Mouse (Mus musculus): ENCODE results near the gene Gramd1a.

The Gramd1a gene

GRCm38 (mm10) chr7:31151301-31152241, 4.1 kb downstream of the Gramd1a start:
- peak; percentile 72 for DNase-seq (ENCODE audit: extremely low spot score, low spot score)

GRCm38 (mm10) chr7:31150566-31151300, 5.0 kb downstream of the Gramd1a start:
- peak; percentile 86 for DNase-seq (ENCODE audit: extremely low spot score, low spot score)

GRCm38 (mm10) chr7:31149751-31150565, 5.7 kb downstream of the Gramd1a start:
- peak; percentile 58 for DNase-seq (ENCODE audit: extremely low spot score, low spot score)

DNA sequence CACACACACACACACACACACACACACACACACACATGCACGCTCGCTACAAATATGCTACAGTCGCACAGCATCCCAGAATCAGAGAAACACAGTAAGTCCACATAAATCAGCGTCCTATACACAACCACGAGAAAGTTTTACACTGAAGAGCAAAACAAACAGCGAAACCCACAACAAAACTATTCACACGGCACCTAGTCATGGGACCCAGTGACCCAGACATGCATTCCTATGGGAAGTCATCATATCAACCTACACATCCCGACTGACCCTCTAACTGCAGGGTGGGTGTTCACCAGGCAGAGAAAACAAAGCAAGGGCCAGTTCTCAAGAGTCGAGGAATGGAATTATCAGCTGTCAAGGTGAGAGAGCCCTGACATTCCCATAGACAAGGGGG, 6.4 kb downstream of the Gramd1a start:
- DNase-seq (ENCODE audit: extremely low spot score, low spot score) = no peak

- peak; percentile 59 for DNase-seq (ENCODE audit: extremely low spot score, low spot score)
Observed at GRCm38 (mm10) chr7:31148756-31149155, 6.9 kb downstream of the Gramd1a start.

DNA sequence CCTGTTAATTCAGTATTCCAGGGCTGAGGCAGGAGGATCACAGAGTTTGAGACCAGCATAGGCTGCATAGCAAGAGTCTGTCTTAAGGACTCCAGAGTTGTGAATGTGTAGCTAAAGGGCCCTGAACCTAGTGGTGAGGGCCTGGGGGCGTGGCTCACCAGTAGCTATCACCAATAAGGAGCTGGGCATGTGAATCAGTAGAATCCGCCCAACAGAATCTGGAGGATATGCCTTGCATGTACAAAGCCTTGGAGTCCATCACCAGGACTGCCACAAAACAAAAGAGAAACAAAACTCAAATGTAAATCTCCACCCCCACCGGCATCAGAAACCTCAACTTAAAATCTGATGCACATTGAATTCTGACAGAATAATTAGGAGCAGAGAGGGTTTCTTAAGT, 7.6 kb downstream of the Gramd1a start:
- DNase-seq (ENCODE audit: extremely low spot score, low spot score) = no peak

GRCm38 (mm10) chr7:31145596-31146160, 10.0 kb downstream of the Gramd1a start:
- DNase-seq (ENCODE audit: extremely low spot score, low spot score) = no peak

DNA sequence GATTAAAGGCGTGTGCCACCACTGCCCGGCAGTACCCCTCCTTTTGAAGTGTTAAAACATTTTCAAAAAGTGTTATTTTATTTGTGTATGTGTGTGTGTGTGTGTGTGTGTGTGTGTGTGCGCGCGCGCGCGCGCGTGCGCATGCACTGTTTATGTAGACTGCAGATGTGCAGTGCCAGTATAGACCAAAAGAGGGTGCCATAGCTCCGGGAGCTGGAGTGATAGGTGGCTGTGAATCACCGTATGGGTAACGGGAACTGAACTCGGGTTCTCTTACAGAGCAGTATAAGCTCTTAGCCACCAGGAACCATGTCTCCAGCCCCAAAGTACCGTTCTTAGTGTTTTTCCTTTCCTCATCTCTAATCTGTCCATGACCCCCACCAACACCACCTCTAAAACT, 10.8 kb downstream of the Gramd1a start:
- no peak for DNase-seq (ENCODE audit: extremely low spot score, low spot score)

DNA sequence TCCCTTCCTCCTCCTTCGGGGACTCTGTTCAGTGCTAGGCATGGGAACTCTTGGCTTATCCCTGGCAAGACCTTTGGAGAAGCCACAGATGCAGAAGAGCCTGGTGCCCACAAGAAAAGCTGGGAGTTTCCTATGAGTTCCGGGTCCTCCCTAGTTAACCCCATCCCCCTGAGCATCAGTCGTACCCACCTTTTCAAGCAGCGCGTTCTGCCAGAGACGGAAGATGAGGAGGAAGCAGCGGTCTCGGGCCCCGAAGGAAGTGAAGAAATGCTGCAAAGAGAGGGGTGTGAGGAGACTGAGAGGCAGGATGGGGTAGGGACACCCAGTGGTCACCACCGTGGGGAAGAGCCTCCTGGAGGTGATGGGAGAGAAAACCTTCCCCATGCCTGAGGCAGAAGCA, 14.8 kb downstream of the Gramd1a start:
- DNase-seq (ENCODE audit: extremely low spot score, low spot score) = no peak

- DNase-seq (ENCODE audit: extremely low spot score, low spot score) = no peak
Observed at GRCm38 (mm10) chr7:31140302-31140701, 15.4 kb downstream of the Gramd1a start.

DNA sequence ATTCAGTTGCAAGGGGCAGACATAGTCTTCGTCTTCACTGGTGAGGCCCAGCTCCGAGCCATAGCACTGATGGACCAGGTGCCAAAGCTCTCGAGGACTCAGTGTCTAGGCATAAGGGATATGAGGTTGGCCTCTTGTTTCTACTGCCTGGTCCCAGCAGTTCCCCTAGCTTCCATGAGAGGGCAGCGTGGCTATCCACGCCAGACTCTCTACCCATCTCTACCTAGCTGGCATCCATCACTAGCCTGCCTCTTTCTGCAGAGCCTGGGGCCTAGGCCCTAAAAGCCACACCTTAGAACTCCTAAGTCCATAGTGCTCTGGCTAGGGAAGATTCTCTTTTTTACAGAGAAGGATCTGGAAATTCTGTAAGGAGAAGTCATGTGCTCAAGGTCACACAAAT, 15.9 kb downstream of the Gramd1a start:
- DNase-seq (ENCODE audit: extremely low spot score, low spot score) = peak; percentile 48

- DNase-seq (ENCODE audit: extremely low spot score, low spot score) = no peak
Observed at GRCm38 (mm10) chr7:31135717-31136116, 20.0 kb downstream of the Gramd1a start.

GRCm38 (mm10) chr7:31131866-31132265, 23.8 kb downstream of the Gramd1a start:
- DNase-seq (ENCODE audit: extremely low spot score, low spot score) = no peak

DNA sequence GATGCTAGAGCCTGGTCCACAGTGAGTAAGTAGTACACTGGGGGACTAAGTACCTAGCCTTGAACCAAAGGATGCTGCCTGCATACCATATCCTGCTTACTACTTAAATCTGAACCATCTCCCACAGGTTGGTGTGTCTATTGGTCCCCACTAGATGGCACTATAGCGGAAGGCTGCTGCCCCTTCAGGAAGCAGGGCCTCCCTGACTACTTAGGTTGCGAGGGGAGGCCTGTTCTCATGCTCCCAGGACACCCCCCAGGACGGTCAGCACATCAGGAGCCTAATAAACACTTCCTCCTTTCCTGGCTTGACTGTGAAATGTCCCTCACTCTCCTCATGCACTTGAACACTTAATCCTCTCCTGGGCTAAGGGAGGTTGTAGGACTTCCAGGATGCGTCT, 24.9 kb downstream of the Gramd1a start:
- peak; percentile 50 for DNase-seq (ENCODE audit: extremely low spot score, low spot score)

DNA sequence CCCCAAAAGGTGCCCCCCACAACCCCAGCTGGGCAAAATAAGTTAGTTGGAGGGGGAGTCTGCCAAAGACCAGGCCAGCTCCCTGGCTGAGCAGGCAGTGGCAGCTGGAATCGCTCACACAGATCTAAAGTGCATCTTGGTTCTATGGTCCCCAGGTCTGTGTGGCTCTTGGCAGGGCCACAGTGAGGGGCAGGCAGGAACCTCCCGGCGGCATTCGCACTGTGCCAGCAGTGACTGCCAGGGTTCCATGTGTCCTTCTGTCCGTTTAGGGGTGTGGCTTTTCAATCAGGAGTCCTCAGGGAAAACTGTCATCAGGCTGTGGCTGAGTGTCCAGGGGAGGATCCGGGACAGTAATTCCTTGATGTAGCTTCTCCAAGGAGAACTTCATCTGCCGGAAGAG, 25.5 kb downstream of the Gramd1a start:
- no peak for DNase-seq (ENCODE audit: extremely low spot score, low spot score)

DNA sequence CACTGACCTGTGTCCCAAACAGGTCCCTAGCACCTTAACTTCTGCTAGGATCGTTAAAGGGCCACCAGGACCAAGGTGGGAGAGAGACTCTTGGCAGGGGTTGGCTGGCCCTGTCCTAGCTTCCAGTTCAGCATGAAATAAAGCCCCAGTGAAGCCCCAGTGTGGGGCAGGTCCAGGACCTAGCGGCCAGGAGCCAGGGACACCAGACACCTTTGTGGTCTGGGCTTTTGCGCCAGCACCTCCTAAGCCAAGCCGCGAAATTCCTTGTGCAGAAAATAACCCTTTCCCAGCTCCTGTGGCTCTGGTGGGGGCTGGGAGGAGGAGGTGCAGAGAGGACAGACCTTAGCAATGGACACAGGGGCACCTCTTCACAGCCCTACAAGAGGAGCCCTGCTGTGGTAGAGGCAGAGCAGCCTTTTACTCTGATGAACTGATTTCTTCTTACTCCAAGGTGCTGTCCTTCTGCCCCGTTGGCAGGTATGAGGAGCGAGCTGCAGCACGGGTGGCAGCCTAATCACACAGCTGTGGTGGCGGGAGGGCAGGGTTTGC, 27.5 kb downstream of the Gramd1a start:
- DNase-seq (ENCODE audit: extremely low spot score, low spot score) = no peak

DNA sequence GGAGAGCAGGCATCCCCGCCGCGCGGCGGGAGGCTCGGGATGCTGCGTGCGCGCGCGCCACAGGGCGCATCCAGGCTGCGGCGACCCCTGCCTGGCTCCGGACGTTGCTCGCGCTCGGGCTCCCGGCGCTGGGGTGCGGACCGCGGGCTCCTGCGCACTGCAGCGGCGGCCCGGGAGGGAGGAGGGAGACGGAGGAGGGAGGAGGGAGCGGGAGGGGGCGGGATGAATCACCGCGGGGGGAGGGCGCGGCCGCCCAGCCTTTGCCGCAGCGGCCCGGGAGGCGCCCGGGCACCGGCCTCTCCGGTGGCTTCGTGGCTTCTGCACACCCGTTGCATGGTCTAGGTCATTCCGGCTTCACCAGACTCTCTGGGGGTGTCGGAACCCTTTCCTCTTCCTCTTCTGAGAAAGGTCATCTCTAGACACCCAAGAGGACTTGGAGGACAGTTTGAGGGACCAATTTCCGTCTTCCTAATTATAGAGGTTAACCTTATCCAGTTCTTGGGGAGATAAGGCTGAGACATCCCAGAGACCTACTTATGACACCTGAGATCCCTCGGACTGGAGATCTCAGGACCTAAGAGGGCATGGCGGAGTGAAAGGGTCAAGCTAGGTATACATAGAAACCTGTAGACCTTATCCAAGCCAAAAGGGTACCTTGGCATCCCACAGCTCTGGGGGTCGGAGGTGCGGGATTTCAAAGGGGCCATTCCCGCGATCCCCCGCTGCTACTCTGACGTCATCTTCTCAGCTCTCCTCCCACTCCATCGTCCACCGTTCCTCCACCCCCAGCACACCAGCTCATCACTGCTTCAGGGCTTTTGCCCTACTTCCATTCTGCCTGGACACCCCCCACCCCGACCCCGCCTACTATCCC, 28.6 kb downstream of the Gramd1a start, which contains the start of gene Scn1b:
Scn1b (minus strand) TSS at position 153 of the 874 bp plus-strand sequence.
- DNase-seq (ENCODE audit: extremely low spot score, low spot score) = peak; percentile 47

- peak; percentile 43 for DNase-seq (ENCODE audit: extremely low spot score, low spot score)
Observed at GRCm38 (mm10) chr7:31126211-31126751, 29.4 kb downstream of the Gramd1a start.

- DNase-seq (ENCODE audit: extremely low spot score, low spot score) = no peak
Observed at GRCm38 (mm10) chr7:31125116-31125515, 30.6 kb downstream of the Gramd1a start.

- DNase-seq (ENCODE audit: extremely low spot score, low spot score) = no peak
Observed at GRCm38 (mm10) chr7:31124381-31124780, 31.3 kb downstream of the Gramd1a start.

All from neural tube, embryonic 10.5 days (tissue).